Mouse (Mus musculus) retina, embryonic 14.5 days (tissue): Measurements from ENCODE around the gene Tymp.

Source experiments
- DNase-seq: peaks from one replicate; pipeline ENCODE4 v3.0.0-alpha.2; 2015; ENCODE audit warnings: low spot score

Tymp gene

DNA sequence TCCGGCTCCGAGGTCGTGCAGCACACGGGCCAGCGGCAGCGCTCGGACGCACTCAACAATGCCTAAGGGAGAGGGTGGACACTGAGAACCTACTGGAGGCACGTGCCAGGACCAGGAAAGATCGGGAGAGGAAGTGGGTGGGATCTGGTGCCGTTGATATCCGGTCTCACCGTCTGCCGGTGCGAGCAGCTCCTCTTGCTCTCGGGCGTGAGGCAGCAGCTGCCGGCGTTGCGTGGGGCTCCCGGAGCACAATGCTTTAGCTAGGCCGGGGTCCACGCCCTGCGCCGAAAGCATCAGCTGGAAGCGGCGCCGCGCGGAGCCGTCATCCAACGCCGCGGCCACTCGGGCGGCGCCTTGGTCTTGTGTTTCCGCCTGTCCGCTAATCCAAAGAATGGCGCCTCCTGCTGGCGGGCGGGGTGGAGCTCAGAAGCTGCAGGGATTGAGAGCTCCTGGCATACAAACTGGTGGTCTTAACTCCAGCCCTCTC, 3.0 kb downstream of the Tymp start, which contains the start of gene Sco2:
Gene Sco2, minus strand, starts transcription at position 85 of the 487 bp plus-strand sequence.
- DNase-seq, result peak; percentile 94

DNA sequence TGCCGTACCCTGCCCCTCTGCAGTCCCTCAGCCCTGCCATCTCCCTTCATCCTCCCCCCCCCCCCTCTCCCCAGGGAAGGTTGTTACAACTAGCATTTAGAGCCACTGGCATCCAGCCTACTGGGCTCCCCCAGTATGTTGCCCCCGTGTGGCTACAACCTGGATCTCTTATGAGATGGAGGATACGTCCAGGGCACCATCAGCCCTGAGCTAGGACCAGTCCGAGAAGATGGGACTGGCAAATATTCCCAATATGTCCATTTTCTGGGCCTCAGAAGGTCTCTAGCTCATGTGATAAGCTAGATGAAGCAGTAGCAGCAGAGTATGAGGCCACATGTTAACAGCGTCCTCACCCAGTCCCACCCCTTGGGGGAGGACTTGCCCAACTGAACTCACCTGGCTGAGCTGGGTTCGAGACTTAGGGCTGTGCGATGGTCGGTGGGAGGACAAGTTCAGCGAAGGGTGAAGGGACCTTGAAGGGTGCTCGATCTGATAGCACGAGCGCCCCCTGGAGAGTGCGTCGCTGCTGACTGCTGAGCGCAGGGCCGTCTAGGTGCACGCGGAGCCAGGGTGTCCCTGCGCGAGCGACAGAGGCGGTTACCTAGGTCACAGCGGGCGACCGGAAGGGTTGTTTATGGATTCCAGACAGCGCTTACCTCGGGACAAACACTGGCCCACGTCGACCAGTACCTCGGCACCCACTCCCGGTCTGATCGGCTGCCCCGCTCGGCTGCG, 3.6 kb downstream of the Tymp start:
- peak; percentile 84 for DNase-seq

- no peak for DNase-seq
These were observed 4.3 kb downstream of the Tymp start for GRCm38 (mm10) chr15:89372536-89372935.

- no peak for DNase-seq
These were observed 4.8 kb downstream of the Tymp start for GRCm38 (mm10) chr15:89372068-89372467.

- DNase-seq, result no peak
These were observed 11.7 kb downstream of the Tymp start for GRCm38 (mm10) chr15:89365141-89365551.

GRCm38 (mm10) chr15:89363051-89363450, 13.8 kb downstream of the Tymp start:
- no peak for DNase-seq

DNA sequence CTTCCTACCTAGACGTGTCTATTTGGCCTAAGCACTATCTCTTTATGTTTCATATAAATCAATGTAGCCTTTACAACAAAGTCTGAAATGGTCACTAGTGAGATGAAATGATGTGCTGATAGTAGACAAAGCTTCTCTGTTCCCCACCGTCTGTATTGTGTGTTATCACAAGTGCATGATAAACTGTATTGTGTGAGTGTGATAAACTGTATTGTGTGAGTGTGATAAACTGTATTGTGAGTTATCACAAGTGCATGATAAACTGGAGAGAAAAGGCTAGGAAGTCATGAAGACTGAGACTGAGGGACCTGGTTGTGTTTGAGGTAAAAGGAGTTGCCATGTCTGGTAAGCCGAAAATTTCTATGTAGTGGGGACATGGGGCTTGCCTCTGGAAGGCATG, 18.1 kb downstream of the Tymp start:
- DNase-seq, result no peak

DNA sequence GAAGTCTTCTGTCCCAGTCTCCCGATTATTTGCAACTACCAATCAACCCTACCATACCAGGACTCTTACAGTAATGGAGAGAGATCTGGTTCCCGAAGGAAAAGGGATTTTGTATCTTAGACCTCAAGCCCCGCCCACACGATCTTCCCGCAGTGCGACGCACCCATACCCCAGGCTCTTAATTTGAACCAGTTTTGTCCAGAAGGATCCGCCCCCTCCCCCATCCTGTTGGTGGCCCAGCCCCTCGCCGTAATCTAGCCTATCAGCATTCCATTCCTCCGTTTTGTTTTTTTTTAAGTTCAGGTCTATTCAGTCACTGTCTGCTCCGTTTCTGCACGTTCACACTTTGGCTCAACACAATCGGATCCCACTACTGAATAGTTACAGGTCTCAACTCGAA, 20.5 kb downstream of the Tymp start:
- peak; percentile 91 for DNase-seq

GRCm38 (mm10) chr15:89355241-89356187, 21.3 kb downstream of the Tymp start, which contains the start of the genes Lmf2 and Ncaph2:
Lmf2 (minus strand) TSS chr15:89355659.
Ncaph2 (plus strand) TSS chr15:89355719.
- peak; percentile 98 for DNase-seq

- no peak for DNase-seq
These were observed 22.4 kb downstream of the Tymp start for GRCm38 (mm10) chr15:89354455-89354854.

DNA sequence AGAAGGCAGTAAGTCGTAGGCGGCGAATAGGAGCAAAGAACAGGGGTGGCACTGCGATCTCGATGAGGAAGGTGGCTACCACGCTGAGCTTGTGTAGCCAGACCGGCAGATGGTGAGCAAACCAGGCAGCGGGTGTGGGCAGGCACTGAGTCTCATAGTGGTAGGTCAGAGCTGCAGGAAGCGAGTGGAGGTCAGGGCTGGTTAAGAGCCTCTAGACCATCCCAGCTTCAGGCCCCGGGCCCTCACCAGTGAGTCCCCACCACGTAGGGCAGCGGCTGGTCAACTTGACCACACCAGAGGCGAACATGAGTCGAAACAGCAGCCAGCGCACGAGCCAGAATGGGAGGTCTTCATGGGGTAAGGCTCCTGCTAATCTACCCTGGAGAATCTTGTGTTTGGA, 23.0 kb downstream of the Tymp start:
- no peak for DNase-seq

DNA sequence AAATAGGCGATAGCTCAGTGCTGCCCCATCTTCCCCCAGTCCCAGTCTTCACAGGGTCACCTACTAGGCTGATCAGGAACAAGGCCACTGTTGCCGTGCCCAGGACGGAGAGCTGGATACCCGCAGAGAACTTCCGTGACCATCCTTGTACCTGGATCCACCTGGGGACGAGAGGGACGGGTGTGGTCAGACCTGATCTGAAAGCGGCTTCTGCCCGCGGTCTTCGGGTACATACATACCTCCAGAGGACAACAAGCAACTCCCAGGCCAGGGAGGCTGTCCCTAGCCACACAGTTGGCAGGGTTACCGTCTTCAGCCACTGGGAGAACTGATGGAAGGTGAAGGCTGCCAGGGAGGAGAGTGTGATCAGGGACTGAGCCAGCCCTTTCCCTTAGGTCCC, 24.0 kb downstream of the Tymp start:
- DNase-seq, result no peak

GRCm38 (mm10) chr15:89352054-89352453, 24.8 kb downstream of the Tymp start:
- DNase-seq, result no peak

GRCm38 (mm10) chr15:89351302-89351701, 25.5 kb downstream of the Tymp start:
- DNase-seq, result no peak

GRCm38 (mm10) chr15:89350447-89350846, 26.4 kb downstream of the Tymp start:
- no peak for DNase-seq

- DNase-seq, result no peak
These were observed 33.5 kb downstream of the Tymp start for GRCm38 (mm10) chr15:89343325-89343724.

GRCm38 (mm10) chr15:89341678-89342077, 35.2 kb downstream of the Tymp start:
- no peak for DNase-seq

- DNase-seq, result no peak
These were observed 36.7 kb downstream of the Tymp start for GRCm38 (mm10) chr15:89340136-89340535.

GRCm38 (mm10) chr15:89339696-89340095, 37.1 kb downstream of the Tymp start:
- no peak for DNase-seq

GRCm38 (mm10) chr15:89336422-89336821, 40.4 kb downstream of the Tymp start:
- DNase-seq, result no peak

DNA sequence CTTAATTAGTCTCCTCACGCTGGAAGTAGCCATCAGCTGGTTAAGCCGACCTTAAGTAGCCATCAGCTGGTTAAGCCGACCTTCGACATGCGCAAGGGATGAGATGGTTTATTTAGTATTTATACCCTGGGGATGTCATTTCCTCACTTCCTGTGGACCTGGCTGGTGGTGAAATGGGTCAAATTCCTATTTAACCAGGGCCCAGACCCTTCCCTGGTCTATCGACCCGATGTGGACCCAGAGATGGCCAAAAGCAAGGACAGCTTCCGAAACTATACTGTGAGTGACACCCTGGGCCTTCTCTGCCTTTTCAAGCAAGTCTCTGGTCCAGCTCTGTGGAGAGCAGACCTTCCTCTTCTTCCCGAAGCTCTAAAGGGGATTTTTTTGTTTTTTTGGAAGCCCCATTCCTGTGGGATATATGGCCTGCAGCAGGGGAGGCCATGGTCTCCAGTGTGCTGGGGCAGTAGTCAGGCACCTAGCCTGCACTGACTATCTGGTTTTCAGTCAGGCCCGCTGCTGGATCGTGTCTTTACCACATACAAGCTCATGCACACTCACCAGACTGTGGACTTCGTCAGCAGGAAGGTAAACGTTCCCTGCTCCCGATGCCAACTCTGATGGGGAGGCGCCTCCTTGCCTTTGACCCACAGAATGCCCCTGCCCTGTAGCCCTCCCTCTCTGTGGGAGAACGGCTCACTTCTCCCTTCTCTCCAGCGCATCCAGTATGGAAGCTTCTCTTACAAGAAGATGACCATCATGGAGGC, 41.9 kb downstream of the Tymp start:
- DNase-seq, result no peak

DNA sequence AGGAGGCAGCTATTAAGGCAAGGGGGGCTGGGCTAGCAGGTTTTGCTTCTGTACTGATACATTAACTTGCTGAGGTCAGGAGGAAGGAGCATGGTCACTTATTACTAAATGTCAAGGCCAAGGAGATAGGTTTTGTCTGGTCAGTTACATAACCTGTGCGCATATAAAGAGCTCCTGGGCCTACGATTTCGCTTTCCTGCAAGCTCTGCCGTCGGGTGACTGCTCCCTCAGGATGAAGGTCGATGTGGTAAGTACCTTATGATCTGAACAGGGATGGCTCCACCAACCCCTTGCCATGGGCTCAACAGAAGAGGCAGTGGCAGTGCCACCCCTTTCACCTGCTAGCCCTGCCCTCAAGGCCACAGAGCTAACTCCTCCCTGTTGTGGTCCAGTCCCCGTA, 42.6 kb downstream of the Tymp start, which contains the start of gene Miox:
Gene Miox, plus strand, starts transcription at position 128 of the 400 bp plus-strand sequence.
- DNase-seq, result no peak
